Mouse (Mus musculus): Measurements from ENCODE around the gene Dock1.

Dock1 gene

DNA sequence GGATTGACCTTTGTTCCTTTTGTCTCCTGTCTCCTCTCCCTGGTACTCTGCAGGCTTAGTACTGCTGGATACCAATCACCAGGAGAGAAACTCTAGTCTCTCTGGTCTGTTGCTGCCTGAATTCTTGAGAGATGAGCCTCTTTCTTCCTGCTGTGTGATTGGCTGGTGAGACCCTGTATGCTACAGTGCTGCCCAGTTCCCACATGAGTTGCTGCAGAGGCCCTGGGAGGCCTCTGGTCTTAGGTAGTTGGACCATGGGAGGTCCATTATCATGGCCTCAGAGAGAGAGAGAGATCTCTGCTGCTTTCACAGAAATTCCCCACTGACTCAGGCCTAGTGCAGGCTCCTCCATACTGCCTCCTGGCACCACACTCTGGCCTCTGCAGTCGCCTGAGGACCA lies 79.2 kb downstream of the Dock1 start:
- DNase-seq (ENCODE audit: extremely low read depth, low read depth, low spot score), result no peak

DNA sequence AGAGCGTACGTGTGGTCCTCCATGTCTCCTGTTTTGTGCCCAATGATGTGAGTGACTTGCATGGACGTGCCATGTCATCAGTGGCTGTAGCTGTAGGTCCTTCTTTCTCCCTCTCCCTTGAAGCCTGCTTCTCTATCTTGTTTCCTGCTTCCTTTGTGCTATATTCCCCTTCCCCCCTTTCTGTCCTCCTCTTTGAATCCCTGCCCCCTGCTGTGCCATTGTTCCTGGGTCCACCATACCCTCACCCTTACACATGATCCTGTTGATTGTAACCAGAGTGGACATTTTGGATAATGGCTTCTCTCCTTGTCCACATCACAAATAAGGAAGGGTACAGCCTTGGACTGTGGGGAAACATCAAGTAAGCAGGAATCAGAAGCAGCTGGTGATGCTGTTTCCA lies 81.0 kb downstream of the Dock1 start:
- no peak for DNase-seq (ENCODE audit: extremely low read depth, low read depth, low spot score)

DNA sequence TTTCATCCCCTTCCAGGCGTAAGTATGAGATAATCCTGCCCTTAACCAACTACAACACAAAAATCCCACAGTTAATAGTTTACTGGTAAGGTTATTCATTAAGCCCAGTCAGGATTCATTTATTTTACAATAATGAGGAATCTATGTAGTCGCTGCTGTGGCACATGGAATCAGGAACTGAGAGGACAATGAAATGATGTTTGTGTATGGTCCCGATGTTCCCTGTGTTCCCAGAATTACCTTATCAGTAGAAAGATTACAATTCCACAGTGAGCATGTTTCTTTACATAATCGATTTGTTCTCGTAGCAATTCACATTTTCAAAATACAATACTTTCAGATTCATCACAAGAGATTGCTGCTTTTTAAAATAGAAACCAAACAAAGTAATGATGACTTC lies 83.0 kb downstream of the Dock1 start:
- DNase-seq (ENCODE audit: extremely low read depth, low read depth, low spot score), result no peak

DNA sequence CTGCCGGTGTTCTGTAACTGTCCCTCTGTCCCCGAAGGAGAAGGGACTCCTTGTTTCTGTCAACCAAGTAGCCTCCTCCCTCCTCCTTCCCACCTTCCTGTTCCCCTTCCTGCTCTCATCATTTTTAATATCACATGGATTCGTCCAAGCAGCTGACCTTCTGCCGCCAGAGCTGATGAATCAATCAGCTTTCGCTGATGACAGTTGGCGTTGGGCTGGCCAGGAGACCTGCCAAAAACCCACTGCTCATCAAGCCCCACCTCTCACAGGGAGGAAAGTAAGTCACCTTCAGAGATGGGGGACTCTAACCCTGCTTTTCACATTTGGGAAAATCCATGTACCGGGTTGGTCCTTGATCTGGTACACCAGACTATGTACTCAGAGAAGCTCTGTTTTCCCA lies 87.2 kb downstream of the Dock1 start:
- no peak for DNase-seq (ENCODE audit: extremely low read depth, low read depth, low spot score)

DNA sequence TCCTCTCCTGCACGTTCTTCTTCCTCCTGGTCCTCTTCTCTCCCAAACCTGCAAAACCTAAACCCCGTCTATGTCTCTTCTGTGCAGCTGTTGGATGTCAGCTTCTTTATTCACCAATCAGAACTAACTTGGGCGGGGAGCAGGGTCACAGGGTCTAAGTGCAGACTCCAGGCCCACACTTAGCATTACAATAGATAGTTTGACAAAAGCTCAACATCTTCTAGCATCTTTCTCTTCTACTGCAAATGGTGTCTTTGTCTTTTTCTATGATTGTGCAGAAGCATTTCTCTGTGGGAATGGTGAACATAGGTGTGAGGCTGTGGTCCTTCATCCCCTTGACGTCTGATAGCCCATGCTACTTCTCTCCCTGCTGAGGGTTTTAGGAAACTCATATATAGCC lies 91.3 kb downstream of the Dock1 start:
- no peak for DNase-seq (ENCODE audit: extremely low read depth, low read depth, low spot score)

DNA sequence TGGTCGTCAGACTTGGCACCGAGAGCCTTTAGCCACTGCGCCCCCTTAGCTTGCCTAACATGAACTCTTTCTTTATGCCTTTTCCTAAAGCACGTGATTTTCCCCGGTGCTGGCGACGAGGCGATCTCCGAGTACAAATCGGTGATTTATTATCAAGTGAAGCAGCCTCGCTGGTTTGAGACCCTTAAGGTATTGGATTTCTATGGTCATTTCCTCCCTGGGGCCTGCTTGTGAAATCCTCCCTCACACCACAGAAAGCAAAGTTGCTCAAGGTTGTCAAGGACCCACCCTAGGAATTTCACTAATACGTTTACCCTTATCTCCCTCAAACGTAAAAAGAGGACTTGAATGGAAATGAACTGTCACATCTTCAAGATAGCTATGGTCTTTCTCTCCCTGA lies 94.7 kb downstream of the Dock1 start:
- DNase-seq (ENCODE audit: extremely low read depth, low read depth, low spot score), result no peak

DNA sequence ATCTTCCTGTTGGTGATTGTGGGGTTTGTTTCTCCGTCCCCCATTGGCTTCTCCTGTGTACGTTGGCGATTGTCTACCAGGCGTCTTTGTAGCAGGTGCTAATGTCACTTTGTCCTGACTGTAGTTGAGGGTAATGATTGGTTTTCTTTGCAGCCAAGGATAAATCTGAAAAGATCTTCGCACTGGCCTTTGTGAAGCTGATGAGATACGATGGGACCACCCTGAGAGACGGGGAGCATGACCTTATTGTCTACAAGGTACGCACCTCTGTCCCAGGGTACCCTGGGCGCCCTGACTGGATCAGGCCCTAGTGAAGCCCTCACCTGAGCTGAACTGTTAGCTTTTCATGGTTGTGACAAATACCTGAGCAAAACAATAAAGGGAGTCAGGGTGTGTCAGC lies 100.9 kb downstream of the Dock1 start:
- DNase-seq (ENCODE audit: extremely low read depth, low read depth, low spot score), result no peak

DNA sequence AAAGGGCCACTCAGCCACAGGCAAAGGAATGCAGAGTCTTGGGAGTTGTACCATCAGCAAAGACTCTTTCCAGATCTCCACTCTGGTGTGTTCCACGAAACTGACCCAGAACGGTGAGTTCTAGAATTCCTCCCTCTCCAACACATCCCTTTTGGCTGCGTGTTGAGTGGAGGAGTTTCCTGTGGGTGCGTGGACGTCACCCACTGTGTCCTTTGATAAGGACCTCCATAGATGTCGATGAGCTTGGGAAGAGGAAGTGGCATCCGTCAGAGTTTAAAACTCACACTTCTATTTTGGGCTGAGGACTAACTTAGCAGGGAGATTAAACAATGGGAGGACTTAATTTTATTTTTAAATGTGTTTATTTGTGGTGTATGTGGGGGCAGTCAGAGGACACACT lies 101.9 kb downstream of the Dock1 start:
- no peak for DNase-seq (ENCODE audit: extremely low read depth, low read depth, low spot score)

DNA sequence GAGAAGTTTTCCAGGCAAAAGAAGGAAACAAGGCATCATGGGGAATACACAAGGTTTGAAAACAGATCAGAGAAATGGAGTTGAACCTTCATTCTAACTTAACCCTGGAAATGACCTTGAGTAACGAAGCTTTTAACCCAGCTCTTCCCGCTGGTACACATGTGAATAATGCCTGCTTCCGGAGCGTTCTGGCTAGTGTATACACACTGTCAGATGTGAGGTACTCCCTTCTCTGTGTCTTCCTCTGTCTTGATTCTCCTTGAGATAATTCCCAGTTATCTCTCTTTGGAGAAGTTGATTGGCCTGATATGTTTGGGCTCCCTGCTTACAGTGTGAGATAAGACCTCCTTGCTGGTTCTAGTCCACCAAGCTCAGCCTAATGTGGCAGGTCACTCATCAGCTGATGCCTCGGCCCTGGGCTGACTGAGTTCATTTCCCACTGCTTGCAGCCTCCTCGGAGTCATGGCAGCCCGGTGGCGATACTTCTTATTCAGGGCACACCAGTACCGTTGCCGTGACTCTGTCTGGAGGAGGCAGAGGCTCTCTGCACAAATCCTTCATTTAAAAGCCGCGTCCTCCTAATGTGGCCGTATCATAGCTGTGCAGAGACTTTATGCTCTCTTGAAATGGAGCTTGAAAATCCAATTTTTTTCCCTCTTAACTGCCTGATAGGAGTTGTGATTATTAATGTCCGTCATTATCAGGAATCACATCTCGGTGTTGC lies 102.6 kb downstream of the Dock1 start:
- DNase-seq (ENCODE audit: extremely low read depth, low read depth, low spot score), result no peak

DNA sequence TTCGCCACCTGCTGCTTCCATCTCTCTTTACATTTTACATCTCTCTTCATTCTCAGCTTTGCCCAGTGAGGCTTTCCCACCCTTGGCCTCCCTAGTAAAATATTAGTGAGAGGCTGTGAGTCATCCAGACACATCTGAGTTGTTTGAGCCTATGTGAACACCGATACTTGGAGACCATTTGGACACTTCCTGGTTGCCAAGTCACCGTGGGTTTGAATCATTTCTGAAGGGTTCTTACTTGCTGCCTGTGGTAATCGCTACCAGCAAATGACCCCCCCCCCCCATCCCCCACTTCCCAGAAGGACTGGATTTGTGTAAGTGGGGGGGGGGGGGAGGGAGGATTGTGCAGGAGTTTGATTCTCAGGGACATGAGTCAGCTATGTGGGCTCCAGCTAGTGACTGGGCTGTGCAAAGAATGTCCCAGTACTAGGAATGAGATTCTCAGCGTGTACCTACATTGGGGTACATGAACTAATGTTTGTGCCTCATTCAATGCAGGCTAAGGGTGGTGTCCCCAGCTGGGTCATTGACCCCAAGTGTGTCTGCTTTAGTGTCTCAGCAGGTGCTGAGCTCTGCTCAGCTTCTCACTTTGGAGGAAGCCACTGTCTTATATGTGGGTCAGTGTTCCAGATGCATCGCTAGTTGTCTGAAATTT lies 103.4 kb downstream of the Dock1 start:
- no peak for DNase-seq (ENCODE audit: extremely low read depth, low read depth, low spot score)

DNA sequence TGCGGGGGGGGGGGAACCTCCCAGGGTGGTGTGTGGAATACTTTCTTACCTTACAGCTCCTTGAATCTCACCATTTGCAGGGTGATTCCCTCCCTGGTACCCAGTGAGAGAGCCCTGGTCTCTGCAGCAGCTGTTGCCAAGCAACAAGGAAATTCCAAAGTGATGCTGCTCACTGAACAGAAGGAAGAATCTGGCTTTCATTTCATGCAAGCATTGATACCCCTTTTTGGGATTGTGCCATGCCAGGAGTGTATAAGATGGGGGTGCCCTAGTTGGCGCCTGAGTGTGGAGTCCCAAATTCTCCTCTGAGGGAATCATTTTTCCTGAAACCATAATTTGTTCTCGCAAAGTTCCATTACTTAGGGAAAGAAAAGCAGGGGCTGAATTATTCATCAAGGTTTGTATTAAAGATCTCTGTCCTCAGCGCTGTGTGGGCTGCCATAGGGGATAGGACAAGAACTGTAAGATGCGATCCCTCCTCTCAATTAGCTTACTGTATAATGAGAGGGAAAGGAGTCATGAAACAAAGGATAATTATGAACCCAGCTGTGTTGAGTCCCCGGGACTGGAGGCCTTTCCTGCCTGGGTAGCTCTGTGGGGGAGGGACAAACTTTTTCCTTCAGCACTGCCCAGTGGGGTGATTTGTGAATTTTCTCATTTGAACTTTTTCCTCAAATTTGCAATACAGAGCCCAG lies 104.2 kb downstream of the Dock1 start:
- DNase-seq (ENCODE audit: extremely low read depth, low read depth, low spot score), result no peak

DNA sequence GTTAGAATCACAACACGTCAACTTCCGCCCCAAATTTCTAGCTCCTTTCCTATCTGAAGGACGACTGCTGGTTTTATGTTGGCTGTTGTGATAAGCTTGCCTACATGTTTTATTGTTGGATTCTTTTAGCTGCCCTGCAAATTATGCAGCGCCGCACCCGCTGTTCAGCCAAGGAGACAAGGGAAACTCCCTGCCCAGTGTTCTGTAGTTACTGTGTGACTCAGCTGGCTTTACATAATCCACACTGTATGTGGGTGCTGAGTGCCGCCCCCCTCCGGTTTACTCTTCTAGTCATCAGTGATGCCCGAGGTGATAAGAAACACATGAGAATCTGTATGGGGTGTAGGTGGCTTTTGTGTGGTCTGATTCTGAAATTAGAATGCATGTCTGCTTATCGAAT lies 105.2 kb downstream of the Dock1 start:
- no peak for DNase-seq (ENCODE audit: extremely low read depth, low read depth, low spot score)

DNA sequence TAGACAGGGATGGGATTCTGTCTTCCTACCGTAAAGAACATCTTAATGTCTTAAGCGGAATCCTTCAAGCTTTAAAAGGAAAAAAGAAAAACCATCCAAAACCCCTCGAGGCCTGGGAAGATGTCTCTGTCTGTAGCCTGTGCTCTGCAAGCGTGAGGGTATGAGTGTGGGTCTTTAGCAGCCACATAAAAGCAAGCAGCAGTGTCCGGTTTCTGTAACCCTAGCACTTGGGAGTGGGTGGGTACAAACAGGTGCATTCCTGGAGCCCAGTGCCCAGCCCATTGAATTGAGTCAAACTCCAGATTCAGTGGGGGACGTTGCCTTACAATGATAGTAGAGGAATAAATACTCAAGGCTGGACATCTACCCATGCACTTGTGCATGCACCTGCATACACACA lies 105.9 kb downstream of the Dock1 start:
- DNase-seq (ENCODE audit: extremely low read depth, low read depth, low spot score), result no peak

DNA sequence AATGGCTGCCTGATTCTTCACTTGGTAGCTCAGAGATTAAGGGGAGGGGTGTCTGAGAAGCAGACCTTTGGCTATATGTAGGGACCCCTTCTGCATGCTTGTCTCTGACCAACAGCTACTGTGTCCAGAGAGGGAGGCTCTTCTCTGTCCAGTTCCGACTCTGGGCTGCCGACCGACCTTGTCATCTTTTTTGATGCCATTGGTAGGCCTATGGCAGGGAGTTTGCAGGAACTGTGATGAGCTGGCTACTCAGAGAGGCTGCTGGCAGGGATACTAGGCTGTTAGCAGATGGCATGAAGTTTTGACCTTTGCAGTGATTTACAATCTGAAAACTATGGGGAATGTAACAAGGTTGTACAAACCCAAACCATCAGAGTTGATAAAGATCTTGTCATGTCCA lies 109.3 kb downstream of the Dock1 start:
- no peak for DNase-seq (ENCODE audit: extremely low read depth, low read depth, low spot score)

DNA sequence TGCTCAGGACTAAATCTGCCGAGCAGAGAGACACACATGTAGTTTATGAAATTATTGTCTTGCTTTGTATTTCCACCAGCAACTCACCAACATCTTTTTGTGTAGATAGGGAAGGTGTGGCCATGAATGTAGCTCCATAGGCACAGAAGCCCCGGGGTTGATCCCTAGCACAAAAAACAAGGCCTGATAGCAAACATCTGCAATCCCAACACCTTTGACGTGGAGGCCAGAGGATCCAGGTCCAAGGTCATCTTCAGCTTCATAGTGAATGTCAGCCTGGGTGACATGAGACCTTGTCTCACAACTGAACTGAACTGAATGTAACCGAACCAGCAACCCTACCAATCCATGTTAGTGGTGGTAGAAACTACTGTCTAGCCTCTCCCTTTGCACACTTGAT lies 116.7 kb downstream of the Dock1 start:
- no peak for DNase-seq (ENCODE audit: extremely low read depth, low read depth, low spot score)

DNA sequence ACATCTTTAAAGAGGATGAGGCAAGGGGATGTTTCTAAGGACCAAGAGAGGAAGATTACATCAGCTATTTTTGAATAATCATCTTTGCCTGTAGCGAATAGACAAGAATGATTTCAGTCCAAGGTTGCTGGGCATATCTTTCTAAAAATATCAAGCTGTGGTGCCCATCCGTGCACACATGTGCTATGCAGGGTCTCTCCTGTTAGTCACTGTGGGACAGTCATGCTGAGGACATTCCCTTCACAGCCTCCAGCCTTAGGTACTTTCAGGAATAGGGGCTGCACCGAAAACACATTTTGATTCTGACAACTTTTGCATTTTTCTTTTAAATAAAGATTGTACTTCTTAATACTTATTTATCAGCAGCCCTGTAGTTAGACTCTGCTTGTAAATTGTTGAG lies 124.4 kb downstream of the Dock1 start:
- DNase-seq (ENCODE audit: extremely low read depth, low read depth, low spot score), result no peak

DNA sequence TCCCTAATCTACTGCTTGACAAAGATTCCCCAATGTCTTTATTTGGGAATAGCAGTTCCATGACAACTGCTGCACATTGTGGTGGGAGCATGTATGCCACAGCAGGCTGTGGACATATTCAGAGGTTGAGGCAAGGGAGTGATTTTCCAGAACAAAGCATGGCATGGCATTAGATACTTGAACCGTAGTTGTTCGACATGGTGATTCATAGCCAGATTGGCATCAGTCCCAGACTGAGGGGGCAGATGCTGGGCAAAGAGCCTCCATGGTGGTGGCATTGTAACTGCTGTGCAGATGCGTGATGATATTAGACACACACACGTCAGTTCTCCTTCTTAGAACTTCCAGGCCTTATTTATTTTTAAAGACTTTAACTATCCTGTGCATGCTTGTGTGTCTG lies 129.6 kb downstream of the Dock1 start:
- peak; percentile 11 for DNase-seq (ENCODE audit: extremely low read depth, low read depth, low spot score)

DNA sequence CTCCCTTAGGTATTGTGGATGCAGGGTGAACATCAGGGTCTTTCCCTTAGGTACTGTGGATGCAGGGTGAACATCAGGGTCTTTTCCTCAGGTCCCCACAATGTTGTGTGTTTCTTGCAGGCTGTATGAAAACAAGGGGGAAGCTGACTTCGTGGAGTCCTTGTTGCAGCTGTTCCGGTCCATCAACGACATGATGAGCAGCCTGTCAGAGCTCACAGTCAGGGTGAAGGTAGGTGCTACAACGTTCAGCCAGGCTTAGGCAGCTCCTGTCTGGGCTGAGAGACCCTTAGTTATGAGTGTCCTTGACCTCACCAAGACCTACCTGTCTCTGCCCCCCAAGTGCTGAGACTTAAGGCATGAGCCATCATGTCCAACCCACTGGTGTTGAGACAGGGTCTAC lies 134.0 kb downstream of the Dock1 start:
- no peak for DNase-seq (ENCODE audit: extremely low read depth, low read depth, low spot score)

DNA sequence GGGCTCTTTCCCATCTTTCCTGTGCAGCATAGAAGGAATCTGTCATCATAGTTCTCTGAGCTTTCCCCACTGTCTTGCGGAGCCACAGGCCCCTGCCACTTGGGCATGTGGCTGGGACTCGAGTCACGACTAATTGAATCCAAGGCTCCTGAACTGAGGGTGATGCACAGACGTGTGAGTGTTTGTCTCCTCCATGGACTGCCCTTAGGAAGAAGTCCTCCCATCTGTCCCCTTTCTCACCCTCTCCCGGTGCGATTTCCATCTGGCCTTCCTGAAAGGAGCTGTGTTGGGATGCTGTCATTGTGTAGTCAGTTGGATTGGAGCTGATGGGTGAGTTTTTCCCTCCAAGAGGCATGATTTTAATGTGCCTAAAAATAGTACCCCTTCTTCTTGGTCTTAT lies 136.3 kb downstream of the Dock1 start:
- DNase-seq (ENCODE audit: extremely low read depth, low read depth, low spot score), result no peak

DNA sequence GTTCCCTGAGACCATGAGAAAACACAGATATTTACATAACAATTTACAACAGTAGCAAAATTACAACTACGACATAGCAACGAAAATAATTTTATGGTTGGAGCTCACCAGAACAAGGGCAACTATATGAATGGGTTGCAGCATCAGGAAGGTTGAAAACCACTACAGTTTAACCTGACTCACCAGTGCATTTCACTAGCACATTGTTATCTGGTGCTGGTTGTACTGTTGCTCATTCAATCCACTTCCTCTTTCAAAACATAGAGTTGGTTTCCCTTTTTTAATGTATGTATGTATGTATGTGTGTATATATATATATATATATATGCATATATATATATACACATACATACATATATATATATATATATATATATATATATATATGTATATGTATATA lies 138.0 kb downstream of the Dock1 start:
- no peak for DNase-seq (ENCODE audit: extremely low read depth, low read depth, low spot score)

DNA sequence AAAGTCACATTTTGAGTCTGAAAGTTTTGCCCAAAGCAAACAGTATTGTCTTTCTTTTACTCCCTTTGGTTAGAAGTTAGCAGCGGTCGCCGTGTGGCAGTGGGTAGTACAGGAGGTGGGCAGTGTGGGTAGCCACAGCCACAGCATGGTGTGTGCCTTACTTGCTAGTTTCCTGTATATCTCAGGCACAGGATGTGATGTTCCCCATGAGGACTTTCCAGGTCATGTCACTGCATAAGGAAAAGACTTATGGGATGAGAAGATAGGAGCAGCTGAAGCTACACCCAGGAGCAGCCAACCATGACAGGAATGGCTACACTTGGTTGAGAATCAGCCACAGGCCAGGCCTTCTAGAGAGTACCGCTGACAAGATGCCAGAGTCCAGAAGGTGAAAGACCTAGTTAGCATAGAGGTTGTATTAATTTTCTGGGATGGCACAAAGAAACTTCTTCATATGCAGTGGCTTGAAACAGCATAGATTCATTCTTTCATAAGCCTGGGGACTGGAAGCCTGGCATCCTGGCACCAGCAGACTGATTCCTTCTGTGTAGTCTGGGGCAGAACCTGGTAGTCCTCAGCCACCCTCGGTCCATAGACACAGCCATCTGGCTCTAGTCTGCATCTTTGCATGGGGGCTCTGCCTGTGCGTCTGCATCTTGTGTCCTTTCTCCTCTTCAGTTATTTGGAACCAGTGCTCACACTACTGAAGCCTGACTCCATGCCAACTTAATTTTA lies 139.0 kb downstream of the Dock1 start:
- no peak for DNase-seq (ENCODE audit: extremely low read depth, low read depth, low spot score)

DNA sequence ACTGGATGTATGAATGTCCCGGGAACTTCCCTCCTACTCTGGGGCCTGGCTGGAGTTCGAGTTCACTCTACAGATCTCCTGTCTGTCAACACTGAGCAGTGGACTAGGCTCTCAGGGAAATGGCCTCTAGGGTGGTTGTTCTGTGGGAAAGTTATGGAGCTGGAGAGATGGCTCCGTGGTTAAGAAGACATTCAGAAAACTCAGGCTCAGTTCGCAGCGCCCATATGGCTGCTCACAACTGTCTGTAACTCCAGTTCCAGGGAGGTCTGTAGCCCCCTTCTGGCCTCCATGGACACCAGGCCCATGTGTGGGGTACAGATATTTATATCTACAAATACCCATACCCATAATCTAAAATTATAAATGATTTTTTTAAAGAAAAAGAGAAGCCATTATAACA lies 148.0 kb downstream of the Dock1 start:
- no peak for DNase-seq (ENCODE audit: extremely low read depth, low read depth, low spot score)

Measured in fat pad, adult 2 months (tissue).